Mouse (Mus musculus): ENCODE data around the gene Elmo1. TPM values are rescaled to one million over a fixed set of nuclear protein-coding genes. Genes with fewer than 3 reads are reported as not detected.

Gene Elmo1
- polyA plus RNA-seq, 1 experiment from 2014 or later = 13.8 TPM

DNA sequence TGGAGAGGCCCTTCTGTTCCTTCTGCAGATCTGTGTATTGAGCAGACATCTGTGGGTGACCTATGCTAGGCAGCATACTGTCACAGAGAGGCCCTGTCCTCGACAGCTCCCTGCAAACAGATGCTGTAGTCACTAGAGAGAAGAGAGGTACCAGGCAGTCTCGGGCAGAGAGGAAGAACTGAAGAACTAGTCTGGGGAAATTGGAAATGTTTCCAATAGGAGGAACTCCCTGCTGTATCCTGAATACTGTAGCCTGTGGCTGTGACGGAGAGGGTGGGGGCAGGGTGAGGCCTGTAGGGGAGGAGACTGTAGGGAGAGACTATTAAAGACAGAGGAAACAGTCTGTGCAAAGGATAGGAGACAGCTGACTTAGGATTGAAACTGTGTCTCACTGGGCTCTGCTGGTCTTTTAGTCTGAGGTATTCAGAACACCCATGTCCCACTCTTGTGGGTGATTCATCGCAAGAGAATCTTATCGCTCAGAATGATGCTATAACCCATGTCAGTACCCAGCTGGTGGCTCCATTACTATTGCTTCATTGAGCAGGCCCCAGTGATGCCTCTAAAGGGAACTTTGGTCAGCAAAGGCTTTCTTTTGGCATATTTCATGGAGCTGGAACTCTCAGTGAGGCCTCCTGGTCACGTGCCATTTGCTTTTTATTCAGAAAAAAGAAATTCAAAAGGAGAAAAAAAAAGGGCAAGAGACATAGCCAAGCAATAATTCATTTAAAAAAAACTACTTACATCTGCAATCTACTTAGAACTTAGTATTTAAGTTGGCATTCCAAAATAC is 43.4 kb downstream of the Elmo1 start:
- DNase-seq (ENCODE audit: low spot score) = no peak
- Histone ChIP-seq H3K4me1 (peaks cover 7% of the 10 kb centered on the region), H3K27me3 (ENCODE audit: low read depth, poor library complexity, severe bottlenecking) (no peaks in the 10 kb centered on the region), H3K4me3 (no peak overlapping the region), H3K9me3 (replicated peaks) (no peaks in the 10 kb centered on the region), H3K36me3 (no peaks in the 10 kb centered on the region), H3K27ac (replicated peaks) (peak overlapping the region; percentile 38; the same call in 1 of the 2 replicates)
- 68% methylated on average over 6 of the region's 6 CpGs for WGBS

GRCm38 (mm10) chr13:20134395-20135225 is 44.2 kb downstream of the Elmo1 start:
- 92% methylated on average over 18 of the region's 18 CpGs for WGBS
- peaks cover 7% of the 10 kb centered on the region for H3K4me1 ChIP-seq
- no peaks in the 10 kb centered on the region for H3K36me3 ChIP-seq
- H3K4me3 ChIP-seq = no peak overlapping the region
- no peaks in the 10 kb centered on the region for H3K27me3 ChIP-seq (ENCODE audit: low read depth, poor library complexity, severe bottlenecking)
- H3K27ac ChIP-seq (replicated peaks) = 0 out of 2 replicates have a peak overlapping the region, but pooled peaks have one; percentile 28
- no peaks in the 10 kb centered on the region for H3K9me3 ChIP-seq (replicated peaks)
- DNase-seq (ENCODE audit: low spot score) = no peak

- Histone ChIP-seq H3K27ac (replicated peaks) (no peak overlapping the region), H3K27me3 (ENCODE audit: low read depth, poor library complexity, severe bottlenecking) (no peaks in the 10 kb centered on the region), H3K4me3 (no peak overlapping the region), H3K4me1 (peaks cover 7% of the 10 kb centered on the region), H3K9me3 (replicated peaks) (no peaks in the 10 kb centered on the region), H3K36me3 (no peaks in the 10 kb centered on the region)
- DNase-seq (ENCODE audit: low spot score) = no peak
These were observed 46.4 kb downstream of the Elmo1 start for GRCm38 (mm10) chr13:20136753-20137152.

DNA sequence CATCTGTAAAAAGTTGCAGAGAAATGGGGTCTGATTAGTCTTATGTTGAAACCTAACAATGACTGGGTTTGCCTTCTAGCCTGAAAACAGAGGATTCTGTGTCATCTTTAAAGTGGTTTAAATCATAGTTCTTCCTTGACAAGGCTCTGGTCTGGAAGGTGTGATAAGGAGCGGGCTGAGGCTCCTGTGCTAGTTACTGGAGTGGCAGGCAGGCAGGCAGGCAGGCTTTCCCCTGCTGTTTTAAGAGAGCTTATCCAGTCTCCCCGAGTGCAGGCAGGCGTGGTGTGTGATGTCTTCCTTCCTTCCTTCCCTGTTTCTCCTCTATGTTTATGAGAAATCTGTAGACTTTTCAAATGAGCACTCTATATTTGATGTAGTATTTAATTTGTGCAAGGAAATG is 48.1 kb downstream of the Elmo1 start:
- no peak for DNase-seq (ENCODE audit: low spot score)
- peaks cover 12% of the 10 kb centered on the region for H3K4me1 ChIP-seq
- WGBS = 43% methylated on average over 3 of the region's 3 CpGs
- no peaks in the 10 kb centered on the region for H3K36me3 ChIP-seq
- H3K27ac ChIP-seq (replicated peaks) = no peak overlapping the region
- H3K27me3 ChIP-seq (ENCODE audit: low read depth, poor library complexity, severe bottlenecking) = no peaks in the 10 kb centered on the region
- no peak overlapping the region for H3K4me3 ChIP-seq
- H3K9me3 ChIP-seq (replicated peaks) = no peaks in the 10 kb centered on the region

- Histone ChIP-seq H3K36me3 (no peaks in the 10 kb centered on the region), H3K27me3 (ENCODE audit: low read depth, poor library complexity, severe bottlenecking) (no peaks in the 10 kb centered on the region), H3K9me3 (replicated peaks) (no peaks in the 10 kb centered on the region), H3K27ac (replicated peaks) (no peak overlapping the region), H3K4me3 (no peak overlapping the region), H3K4me1 (peaks cover 6% of the 10 kb centered on the region)
- no peak for DNase-seq (ENCODE audit: low spot score)
- 86% methylated on average over 6 of the region's 6 CpGs for WGBS
These were observed 48.7 kb downstream of the Elmo1 start for GRCm38 (mm10) chr13:20139060-20139459.

GRCm38 (mm10) chr13:20139825-20140665 is 49.6 kb downstream of the Elmo1 start:
- no peaks in the 10 kb centered on the region for H3K27me3 ChIP-seq (ENCODE audit: low read depth, poor library complexity, severe bottlenecking)
- peaks cover 6% of the 10 kb centered on the region for H3K4me1 ChIP-seq
- no peak for DNase-seq (ENCODE audit: low spot score)
- no peaks in the 10 kb centered on the region for H3K9me3 ChIP-seq (replicated peaks)
- H3K36me3 ChIP-seq = no peaks in the 10 kb centered on the region
- no peak overlapping the region for H3K27ac ChIP-seq (replicated peaks)
- no peak overlapping the region for H3K4me3 ChIP-seq
- 81% methylated on average over 4 of the region's 4 CpGs for WGBS

- H3K4me3 ChIP-seq = no peak overlapping the region
- H3K27ac ChIP-seq (replicated peaks) = peak overlapping the region; percentile 46; the same call in 1 of the 2 replicates
- H3K4me1 ChIP-seq = peaks cover 14% of the 10 kb centered on the region
- H3K36me3 ChIP-seq = no peaks in the 10 kb centered on the region
- no peak for DNase-seq (ENCODE audit: low spot score)
- H3K9me3 ChIP-seq (replicated peaks) = no peaks in the 10 kb centered on the region
- H3K27me3 ChIP-seq (ENCODE audit: low read depth, poor library complexity, severe bottlenecking) = no peaks in the 10 kb centered on the region
- WGBS = 39% methylated on average over 1 of the region's 1 CpGs
These were observed 52.2 kb downstream of the Elmo1 start for GRCm38 (mm10) chr13:20142637-20143036.

GRCm38 (mm10) chr13:20146848-20147247 is 56.5 kb downstream of the Elmo1 start:
- Histone ChIP-seq H3K4me3 (no peak overlapping the region), H3K4me1 (peaks cover 14% of the 10 kb centered on the region), H3K9me3 (replicated peaks) (no peaks in the 10 kb centered on the region), H3K36me3 (no peaks in the 10 kb centered on the region), H3K27me3 (ENCODE audit: low read depth, poor library complexity, severe bottlenecking) (no peaks in the 10 kb centered on the region), H3K27ac (replicated peaks) (no peak overlapping the region)
- 92% methylated on average over 4 of the region's 4 CpGs for WGBS
- no peak for DNase-seq (ENCODE audit: low spot score)

GRCm38 (mm10) chr13:20147736-20148135 is 57.3 kb downstream of the Elmo1 start:
- H3K4me1 ChIP-seq = peaks cover 16% of the 10 kb centered on the region
- WGBS = 96% methylated on average over 4 of the region's 4 CpGs
- H3K27ac ChIP-seq (replicated peaks) = no peak overlapping the region
- no peaks in the 10 kb centered on the region for H3K9me3 ChIP-seq (replicated peaks)
- no peak overlapping the region for H3K4me3 ChIP-seq
- no peaks in the 10 kb centered on the region for H3K27me3 ChIP-seq (ENCODE audit: low read depth, poor library complexity, severe bottlenecking)
- no peak for DNase-seq (ENCODE audit: low spot score)
- no peaks in the 10 kb centered on the region for H3K36me3 ChIP-seq

DNA sequence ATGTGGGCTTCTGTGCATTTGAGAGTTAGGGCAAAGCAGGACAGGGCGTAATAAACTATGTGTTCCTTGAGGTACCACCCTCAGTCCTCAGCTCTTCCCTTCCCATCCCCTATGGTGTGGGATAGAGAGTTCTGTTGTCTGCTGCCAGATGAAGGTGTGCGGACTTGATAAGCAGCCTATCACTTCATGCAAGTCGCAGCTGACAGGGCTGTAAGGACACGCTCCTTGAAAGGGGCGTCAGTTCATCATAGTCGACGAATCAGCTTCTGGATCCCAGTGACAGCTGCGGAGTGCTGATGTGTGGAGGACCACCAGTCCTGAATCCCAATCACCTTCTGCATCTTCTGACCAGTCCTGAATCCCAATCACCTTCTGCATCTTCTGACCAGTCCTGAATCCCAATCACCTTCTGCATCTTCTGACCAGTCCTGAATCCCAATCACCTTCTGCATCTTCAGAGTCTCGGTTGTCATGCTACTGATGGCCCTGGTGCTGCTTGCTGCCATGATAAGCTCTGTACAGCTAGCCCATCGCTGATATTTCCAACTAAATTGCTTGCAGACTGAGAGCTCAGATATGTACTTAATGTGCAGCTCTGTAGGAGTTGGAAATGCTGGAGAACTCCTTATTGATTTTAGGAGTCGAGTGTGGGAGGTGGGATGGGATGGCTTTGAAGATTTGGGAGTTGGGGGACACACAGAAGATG is 59.9 kb downstream of the Elmo1 start:
- DNase-seq (ENCODE audit: low spot score) = no peak
- no peaks in the 10 kb centered on the region for H3K36me3 ChIP-seq
- no peaks in the 10 kb centered on the region for H3K27me3 ChIP-seq (ENCODE audit: low read depth, poor library complexity, severe bottlenecking)
- H3K4me1 ChIP-seq = peaks cover 15% of the 10 kb centered on the region
- H3K9me3 ChIP-seq (replicated peaks) = no peaks in the 10 kb centered on the region
- 90% methylated on average over 11 of the region's 11 CpGs for WGBS
- no peak overlapping the region for H3K4me3 ChIP-seq
- no peak overlapping the region for H3K27ac ChIP-seq (replicated peaks)

GRCm38 (mm10) chr13:20151302-20151978 is 61.0 kb downstream of the Elmo1 start:
- Histone ChIP-seq H3K9me3 (replicated peaks) (no peaks in the 10 kb centered on the region), H3K36me3 (no peaks in the 10 kb centered on the region), H3K27me3 (ENCODE audit: low read depth, poor library complexity, severe bottlenecking) (no peaks in the 10 kb centered on the region), H3K4me1 (peaks cover 9% of the 10 kb centered on the region), H3K4me3 (no peak overlapping the region), H3K27ac (replicated peaks) (no peak overlapping the region)
- 77% methylated on average over 4 of the region's 4 CpGs for WGBS
- DNase-seq (ENCODE audit: low spot score) = no peak
